ENCODE assay signal across 8 mouse cellular contexts in the genomic region with DNA sequence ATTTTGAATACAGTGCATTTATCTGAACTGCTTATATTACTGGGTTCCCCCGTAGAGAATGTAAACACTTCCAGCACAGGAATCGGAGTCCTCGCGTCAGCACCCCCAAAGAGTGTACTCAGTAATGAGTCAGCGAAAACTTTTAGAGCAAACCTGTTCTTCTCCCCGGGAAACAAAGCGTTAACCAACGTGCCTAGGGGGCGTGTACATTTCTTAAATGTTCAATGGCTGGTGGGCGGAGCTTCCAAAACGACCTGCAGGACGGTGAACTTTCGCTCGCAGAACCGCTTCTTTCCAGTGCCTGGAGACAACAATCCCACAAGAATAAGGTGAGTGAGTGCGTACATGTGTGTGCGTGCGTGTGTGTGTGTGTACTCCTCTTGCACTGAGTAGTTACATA. TPM values are rescaled to one million over a fixed set of nuclear protein-coding genes. Genes with fewer than 3 reads are reported as not detected.
DNase-seq lines count a peak whose midpoint lies in the region; ATAC-seq lines count a peak whose summit lies in the region.

No protein-coding gene starts in this region.

- peak overlapping the region; percentile 48; the same call in 1 of the 2 replicates for H3K27ac ChIP-seq in embryonic facial prominence, embryonic 13.5 days
- peak overlapping the region; percentile 50 for H3K27ac ChIP-seq in heart, embryonic 15.5 days
- no peak overlapping the region for H3K27ac ChIP-seq in macrophage

- no peaks in the 10 kb centered on the region for H3K36me3 ChIP-seq in embryonic facial prominence, embryonic 13.5 days
- no peaks in the 10 kb centered on the region for H3K36me3 ChIP-seq in heart, embryonic 15.5 days
- H3K36me3 ChIP-seq in macrophage (ENCODE audit: inconsistent target), result no peaks in the 10 kb centered on the region

- H3K27me3 ChIP-seq in embryonic facial prominence, embryonic 13.5 days, result no peaks in the 10 kb centered on the region; the same call in 1 of the 2 replicates
- no peaks in the 10 kb centered on the region for H3K27me3 ChIP-seq in heart, embryonic 15.5 days

- WGBS in embryonic facial prominence, embryonic 13.5 days, result under 1% methylated on average over 18 of the region's 18 CpGs
- under 1% methylated on average over 18 of the region's 18 CpGs for WGBS in heart, embryonic 15.5 days
- WGBS in macrophage (ENCODE audit: missing documents), result 7% methylated on average over 18 of the region's 18 CpGs

- no peak for ATAC-seq in embryonic facial prominence, embryonic 13.5 days (ENCODE audit: insufficient number of reproducible peaks, insufficient read depth, low FRiP score, low TSS enrichment, low read depth)
- ATAC-seq in heart, embryonic 15.5 days (replicated peaks; ENCODE audit: insufficient number of reproducible peaks, insufficient read depth, low FRiP score, low read depth), result peak; percentile 45; the same call in 1 of the 2 replicates

- H3K9me3 ChIP-seq in embryonic facial prominence, embryonic 13.5 days, result no peaks in the 10 kb centered on the region
- no peaks in the 10 kb centered on the region for H3K9me3 ChIP-seq in heart, embryonic 15.5 days (replicated peaks)

- peaks cover 27% of the 10 kb centered on the region for H3K4me1 ChIP-seq in embryonic facial prominence, embryonic 13.5 days
- peaks cover 29% of the 10 kb centered on the region for H3K4me1 ChIP-seq in heart, embryonic 15.5 days (replicated peaks)

- peak overlapping the region; percentile 67 for H3K9ac ChIP-seq in embryonic facial prominence, embryonic 13.5 days
- H3K9ac ChIP-seq in heart, embryonic 15.5 days, result peak overlapping the region; percentile 39

- peak overlapping the region; percentile 50 for H3K4me3 ChIP-seq in embryonic facial prominence, embryonic 13.5 days
- peak overlapping the region; percentile 55 for H3K4me3 ChIP-seq in heart, embryonic 15.5 days
- peak overlapping the region; percentile 4; the same call in 1 of the 2 replicates for H3K4me3 ChIP-seq in macrophage (ENCODE audit: inconsistent target)

- H3K4me2 ChIP-seq in embryonic facial prominence, embryonic 13.5 days, result peak overlapping the region; percentile 68
- H3K4me2 ChIP-seq in heart, embryonic 15.5 days, result peak overlapping the region; percentile 78

- peak; percentile 79 for DNase-seq in CD4-positive helper T cell, adult 2 months (ENCODE audit: low read depth, low spot score)
- DNase-seq in T-cell, adult 2 months (ENCODE audit: low spot score), result peak; percentile 68
- DNase-seq in kidney, postnatal 14 days, result peak; percentile 85
- peak; percentile 22 for DNase-seq in right cerebral cortex, postnatal 14 days
- no peak for DNase-seq in layer of hippocampus, postnatal 25 days (ENCODE audit: extremely low spot score in 1 of 2, low spot score in 1 of 2)

- no peaks in the 10 kb centered on the region for H3K79me2 ChIP-seq in macrophage (ENCODE audit: inconsistent target)

RNA-seq across cellular contexts. Expression of gene Gsta4, which starts 9.2 kb away (rescaled TPM):
- polyA plus RNA-seq in embryonic facial prominence, embryonic 13.5 days (2015; fragmentation: Nextera tagmentation; extraction: Ambion mirVana), result 65.3 and 70.1 TPM in 2 replicates
- 67.4 and 72.1 TPM in 2 replicates for polyA plus RNA-seq in heart, embryonic 15.5 days (2015; fragmentation: Nextera tagmentation; extraction: Ambion mirVana)
- 1 to 10 TPM in 1 of 26 experiments, not detected in 25; 4.4 TPM for total RNA-seq in macrophage (2018; cell fraction: chromatin; rRNA removed)
- under 1 TPM in 1 of 26 experiments, not detected in 25; 0.11 TPM for total RNA-seq in macrophage (2018; cell fraction: cytosol; rRNA removed)
- not detected for total RNA-seq in macrophage (2018; cell fraction: nucleus; rRNA removed)
- polyA plus RNA-seq in macrophage (2018), result not detected in 3 replicates
- total RNA-seq in layer of hippocampus, postnatal 25 days (2021), result 10 to 100 TPM; 41.7 to 58.1 TPM

RNA-seq across cellular contexts. Expression of gene Gsta1, which starts 38.7 kb away (rescaled TPM):
- 0.38 TPM in 1 of 2 replicates, not detected in the other for polyA plus RNA-seq in embryonic facial prominence, embryonic 13.5 days (2015; fragmentation: Nextera tagmentation; extraction: Ambion mirVana)
- not detected in 2 replicates for polyA plus RNA-seq in heart, embryonic 15.5 days (2015; fragmentation: Nextera tagmentation; extraction: Ambion mirVana)
- not detected for total RNA-seq in macrophage (2018; cell fraction: chromatin; rRNA removed)
- not detected for total RNA-seq in macrophage (2018; cell fraction: cytosol; rRNA removed)
- total RNA-seq in macrophage (2018; cell fraction: nucleus; rRNA removed), result not detected
- not detected in 3 replicates for polyA plus RNA-seq in macrophage (2018)
- total RNA-seq in layer of hippocampus, postnatal 25 days (2021), result not detected

Comparison
In these comparisons a context has a peak if more than half of its experiments do, and no peak if none do; other contexts are left out.
1. DNase-seq: peak in CD4-positive helper T cell, adult 2 months (single experiment), T-cell, adult 2 months (single experiment), kidney, postnatal 14 days (single experiment) and right cerebral cortex, postnatal 14 days (single experiment); none in layer of hippocampus, postnatal 25 days (0 of 2).
2. H3K4me3 ChIP-seq: peak in every context shown above with its lines; median percentile 55 in heart, embryonic 15.5 days; 50 in embryonic facial prominence, embryonic 13.5 days; 4 in macrophage.
3. RNA of gene Gsta4, which starts 9.2 kb away (polyA plus RNA-seq): 65.3 to 70.1 TPM in embryonic facial prominence, embryonic 13.5 days and 67.4 to 72.1 TPM in heart, embryonic 15.5 days; not detected in macrophage; every median in the first group is over 10 times any median in the second.